Mouse (Mus musculus) spleen, adult 18-20 months (tissue): ENCODE results near the gene Dbt.
A peak's percentile ranks its signal among the peaks of the same experiment; 100 is the strongest.

ENCODE experiments used
- DNase-seq, 2 experiments: peaks; one replicate each; pipeline ENCODE4 v3.0.0; 2022; ENCODE audit warnings: mixed read lengths in 2 of 2

Dbt gene

DNA sequence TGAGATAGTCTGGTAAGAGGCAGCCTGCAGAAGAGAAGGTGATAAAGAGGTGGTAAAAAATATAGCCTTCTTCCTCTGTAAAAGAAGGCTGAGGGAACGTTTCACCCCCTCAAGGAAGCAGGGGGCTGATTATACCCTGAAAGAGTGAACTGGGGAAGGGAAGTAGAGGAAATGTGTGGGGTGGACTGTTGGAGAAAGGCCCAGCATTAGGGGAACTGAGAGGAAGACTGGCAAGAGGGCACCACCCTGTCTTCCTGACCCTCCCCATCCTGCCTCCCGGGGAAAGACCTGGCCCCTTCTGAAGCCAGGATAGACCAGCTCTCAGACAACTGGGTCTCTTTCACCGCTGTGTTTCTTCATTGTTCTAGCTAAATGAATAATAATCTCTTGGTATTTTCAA, 29.7 kb downstream of the Dbt start:
- DNase-seq, result no peak

DNA sequence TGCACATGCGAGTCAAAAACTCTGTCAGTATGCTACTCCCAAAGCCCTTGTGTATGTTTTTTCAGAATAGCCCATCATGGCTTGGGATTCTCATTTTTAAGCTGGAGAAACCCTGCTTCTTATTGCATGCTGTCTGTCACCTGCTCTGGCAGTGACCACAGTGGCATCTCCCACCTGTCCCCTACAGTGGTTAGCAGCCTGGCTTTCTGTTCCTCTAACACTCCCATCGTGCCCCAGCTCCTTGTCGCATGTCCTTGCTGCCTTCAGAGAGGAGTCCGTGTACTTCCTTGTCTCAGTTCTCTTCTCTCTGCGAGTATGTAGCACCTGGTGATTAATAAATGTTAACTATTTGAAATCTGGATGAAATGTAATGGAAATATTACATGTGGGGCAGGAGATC, 34.6 kb downstream of the Dbt start:
- DNase-seq, result no peak

DNA sequence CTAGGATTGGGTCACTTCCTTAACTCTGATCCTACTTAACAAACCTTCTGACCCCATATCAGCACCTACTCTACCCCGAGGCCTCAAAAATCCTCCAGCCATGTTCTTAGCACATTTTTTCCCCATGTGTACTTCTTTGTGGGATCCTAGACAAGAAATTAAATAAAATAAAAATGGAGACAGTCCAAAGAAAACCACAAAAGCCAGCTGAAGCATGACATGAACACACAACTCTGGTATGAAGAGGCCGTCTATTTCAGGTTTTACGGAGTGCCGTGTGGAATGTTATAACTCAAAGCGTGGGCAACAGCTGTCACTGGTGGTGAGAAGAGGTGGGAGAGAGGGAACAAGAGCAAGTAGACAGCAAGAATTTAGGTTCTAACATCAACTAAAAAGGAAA, 38.5 kb downstream of the Dbt start:
- no peak for DNase-seq

DNA sequence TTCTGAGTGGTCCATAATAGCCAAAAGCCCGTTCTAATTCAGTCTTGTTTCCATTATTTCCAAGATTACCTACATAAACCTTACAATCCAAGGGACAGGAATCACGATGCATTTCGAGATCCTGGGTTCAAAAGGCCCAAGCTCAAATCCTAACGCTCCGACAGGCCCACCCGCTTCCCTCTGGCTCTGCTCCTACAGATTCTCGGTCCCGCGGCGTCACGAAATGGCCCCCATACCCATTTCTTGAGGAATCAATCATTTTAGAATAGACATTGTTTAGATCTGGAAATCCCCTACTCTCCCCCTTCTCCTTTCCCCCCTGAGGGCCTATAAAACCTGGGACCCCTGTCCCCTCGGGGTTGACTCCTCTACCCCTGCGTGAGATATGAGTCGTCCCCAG, 48.4 kb downstream of the Dbt start:
- peak in 1 of 2 experiments; percentile 13 for DNase-seq

DNA sequence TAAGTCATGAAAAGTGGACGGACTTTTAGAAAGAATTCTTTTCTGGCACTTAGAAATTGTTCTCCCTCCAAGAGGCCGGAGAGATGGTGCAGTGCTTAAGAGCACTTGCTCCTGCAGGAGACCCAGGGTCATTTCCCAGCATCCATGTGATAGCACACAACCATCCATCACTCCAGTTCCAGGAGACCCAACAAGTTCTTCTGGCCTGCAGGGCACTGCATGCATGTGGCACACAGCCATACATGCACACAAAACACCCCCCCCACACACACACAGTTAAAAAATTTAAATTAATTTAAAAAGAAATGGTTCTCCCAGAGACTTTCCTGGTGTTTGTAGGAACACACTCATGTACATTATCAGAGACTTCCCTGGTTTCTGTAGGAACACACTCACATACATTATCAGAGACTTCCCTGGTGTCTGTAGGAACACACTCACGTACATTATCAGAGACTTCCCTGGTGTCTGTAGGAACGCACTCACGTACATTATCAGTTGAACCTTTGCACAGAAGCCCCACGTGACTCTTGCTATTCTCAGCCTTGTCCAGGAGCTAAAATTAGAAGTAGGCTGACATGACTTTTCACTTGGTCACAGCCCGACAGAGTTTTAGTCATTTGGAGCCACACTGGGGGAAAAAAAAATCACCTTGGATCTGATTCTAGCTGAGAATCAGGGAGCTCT, 49.7 kb downstream of the Dbt start, which contains the start of gene Lrrc39:
Gene Lrrc39 (plus strand): TSS at position 566 of the 687 bp plus-strand sequence.
- no peak for DNase-seq

DNA sequence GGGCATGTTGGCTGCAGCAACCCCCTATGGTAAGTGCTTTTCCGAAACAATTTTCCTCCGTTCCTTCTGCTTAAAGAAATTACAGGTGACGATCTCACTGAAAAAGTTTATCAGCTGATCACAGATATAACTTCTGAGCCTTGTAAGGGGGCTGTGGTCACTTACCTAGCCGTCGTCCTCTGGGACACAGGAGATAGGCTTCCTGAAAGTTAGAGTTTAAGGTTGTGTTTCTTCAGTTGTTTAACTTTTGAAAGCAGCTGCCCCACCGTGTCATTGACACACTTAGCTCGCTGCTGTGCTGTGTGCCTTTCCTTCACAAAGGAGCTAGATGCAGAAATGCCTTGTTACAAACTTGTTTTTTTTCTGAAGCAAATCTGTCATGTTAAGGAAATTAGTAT, 50.2 kb downstream of the Dbt start:
- DNase-seq, result no peak

DNA sequence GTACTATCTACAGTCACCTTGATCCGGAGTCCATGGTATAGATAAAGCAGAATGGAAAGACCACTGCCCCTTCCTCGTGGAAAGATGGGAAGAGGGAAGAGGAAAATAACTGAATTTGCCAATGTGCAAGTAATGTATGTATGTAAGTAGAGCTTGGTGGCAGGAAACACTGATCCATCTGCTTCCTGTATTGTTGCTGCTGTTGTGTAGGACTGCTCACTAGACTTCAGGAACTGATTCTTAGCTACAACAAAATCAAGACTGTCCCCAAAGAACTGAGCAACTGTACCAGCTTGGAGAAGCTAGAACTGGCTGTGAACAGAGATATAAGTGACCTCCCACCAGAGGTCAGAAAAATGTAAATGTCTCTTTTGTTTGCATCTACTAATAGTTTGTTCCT, 57.8 kb downstream of the Dbt start:
- no peak for DNase-seq

DNA sequence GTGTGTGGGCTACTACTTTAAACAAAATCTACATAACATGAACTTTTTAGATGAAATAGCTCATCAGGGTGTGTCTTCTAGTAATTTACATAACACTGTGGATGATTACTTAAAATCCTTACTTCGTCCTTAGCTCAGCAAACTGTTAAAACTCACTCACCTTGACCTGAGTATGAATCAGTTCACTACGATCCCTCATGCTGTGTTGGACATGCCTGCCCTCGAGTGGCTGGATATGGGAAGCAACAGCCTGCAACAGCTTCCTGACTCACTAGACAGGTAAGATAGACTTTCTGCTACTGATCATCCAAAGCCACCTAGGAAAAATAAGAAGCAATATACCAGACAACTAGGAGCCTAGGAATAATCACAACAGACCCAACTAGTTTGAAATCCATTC, 64.4 kb downstream of the Dbt start:
- DNase-seq, result no peak

DNA sequence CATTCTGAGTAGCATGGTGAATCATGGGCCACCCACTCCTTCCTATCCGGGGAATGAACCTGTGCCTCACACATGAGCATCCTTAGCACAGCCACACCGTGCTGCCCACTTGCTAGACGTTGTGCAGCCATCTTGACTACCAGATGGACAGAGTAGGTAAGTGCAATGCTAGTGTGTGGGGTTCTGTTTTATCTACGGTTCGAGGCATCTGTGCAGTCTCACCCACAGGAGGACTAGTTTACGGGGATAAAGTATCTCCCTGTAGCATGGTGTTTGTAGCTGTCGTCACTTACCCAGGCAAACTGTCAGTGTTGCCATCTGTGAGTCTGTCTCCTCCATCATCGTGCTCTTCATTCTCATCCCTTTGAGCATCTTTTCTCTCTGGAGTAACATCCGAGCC, 69.3 kb downstream of the Dbt start:
- DNase-seq, result no peak

DNA sequence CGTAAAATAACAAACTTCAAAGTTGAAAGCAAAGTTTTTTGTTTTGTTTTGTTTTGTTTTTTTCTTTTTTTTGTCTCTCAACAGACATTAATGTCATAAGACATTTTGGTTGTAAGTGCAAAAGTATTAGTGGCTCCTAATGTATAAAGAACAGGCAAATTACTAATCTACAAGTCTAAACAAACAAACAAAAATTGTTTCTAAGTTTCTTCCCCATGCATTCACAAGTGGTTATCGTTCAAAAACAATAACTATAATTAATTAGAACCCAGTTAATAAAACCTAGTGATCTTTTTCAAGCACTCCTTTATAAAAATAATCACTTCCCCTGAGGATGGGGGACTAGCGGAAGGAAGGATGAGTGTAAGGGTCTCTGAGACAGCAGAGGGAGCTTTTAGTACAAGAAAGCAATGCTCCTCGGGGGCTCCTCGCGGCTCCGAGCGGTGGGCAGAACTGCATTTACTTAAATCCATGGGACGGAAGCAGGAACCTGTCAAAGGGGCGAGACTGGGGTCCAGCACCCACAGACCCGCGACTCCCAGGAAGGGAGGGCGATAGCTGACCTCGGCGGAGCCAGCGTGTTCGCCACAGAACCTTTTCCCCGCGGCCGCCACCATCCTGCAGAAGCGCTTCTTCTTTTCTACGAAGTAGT, 81.3 kb downstream of the Dbt start:
- no peak for DNase-seq

DNA sequence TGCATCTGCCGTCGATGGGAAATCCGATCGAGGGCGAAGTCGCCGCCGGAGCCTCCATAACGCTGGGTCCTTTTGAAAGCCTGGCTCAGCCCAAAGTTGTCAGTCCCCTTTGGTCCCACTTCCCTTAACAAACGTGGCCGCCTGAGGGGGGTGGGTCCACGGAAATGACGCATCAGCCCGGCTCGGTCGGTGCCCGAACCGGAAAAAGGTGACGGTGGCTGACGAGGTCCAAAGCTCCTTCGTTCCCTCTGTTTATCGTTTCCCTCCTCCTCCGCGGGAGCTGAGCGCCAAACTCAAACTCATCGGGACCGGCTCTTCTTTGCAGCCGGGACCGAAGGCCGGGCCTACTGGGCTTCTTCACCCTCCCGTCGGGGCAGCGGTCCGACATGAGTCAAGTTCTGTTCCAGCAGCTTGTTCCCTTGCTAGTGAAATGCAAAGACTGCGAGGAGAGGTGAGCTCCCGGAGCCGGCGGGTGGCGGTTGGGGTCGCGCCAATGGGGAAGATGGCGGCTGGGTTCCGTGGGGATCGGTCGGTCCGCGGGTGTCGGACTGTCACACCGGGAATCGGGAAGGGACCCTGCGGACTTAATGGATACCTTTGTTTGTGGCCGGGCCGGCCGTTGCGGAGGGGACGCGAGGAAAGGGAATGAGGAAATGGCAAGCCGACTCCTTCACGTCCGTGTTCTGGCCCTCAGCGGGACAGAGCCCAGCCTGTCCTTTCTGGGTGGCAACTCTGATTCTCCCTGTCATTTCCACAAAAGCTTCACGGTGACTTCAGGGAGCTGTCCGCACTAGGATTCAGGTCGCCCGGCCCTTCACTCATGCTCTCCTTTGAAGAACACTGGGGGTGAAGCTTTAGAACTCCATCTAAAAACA, 82.1 kb downstream of the Dbt start, which contains the start of gene Sass6:
Gene Sass6 (plus strand): TSS at position 255 of the 875 bp plus-strand sequence.
- DNase-seq, result peak; percentile 90 to 98

DNA sequence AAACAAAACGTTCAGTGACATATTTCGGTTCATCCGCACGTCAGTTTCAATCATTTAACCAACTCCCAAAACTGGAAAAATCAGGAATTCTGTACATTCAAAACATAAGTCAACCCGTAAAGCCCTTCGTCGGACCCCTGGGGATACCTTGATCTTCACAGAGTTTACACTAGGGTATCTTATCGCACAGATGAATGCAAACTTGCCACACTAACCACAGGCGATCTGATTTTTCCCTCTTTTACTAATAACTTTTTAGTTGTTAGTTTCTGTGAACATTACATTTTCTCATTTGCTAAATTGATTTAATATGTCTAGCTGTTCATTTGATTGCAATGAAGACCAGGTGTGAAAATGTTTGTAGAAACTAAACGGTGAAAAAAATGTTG, 82.7 kb downstream of the Dbt start:
- DNase-seq, result no peak
